Mouse (Mus musculus) C3H10T1/2 (cell line): ENCODE measurements around the gene Matk. TPM values are rescaled to one million over a fixed set of nuclear protein-coding genes. Genes with fewer than 3 reads are reported as not detected.

Source experiments
- polyA plus RNA-seq, 2 experiments: library from polyadenylated mRNA; unstranded; fragments of >200 nt; fragmentation: generic; extraction: Trizol; gene quantifications; one replicate each; pipeline ENCODE4 v1.2.1; 2012; ENCODE audit warnings: missing spikeins in 2 of 2

Matk gene
- 1 to 10 TPM in 1 of 2 experiments, under 1 TPM in 1; 0.69 to 1.9 TPM for polyA plus RNA-seq

GRCm38 (mm10) chr10:81252424-81253419 lies at the start of gene Matk:
Gene Matk (plus strand): TSS chr10:81252935.

GRCm38 (mm10) chr10:81230438-81231332 lies 22.1 kb upstream of the Matk start, which contains the start of gene Atcay:
Gene Atcay (minus strand): TSS chr10:81230833.

GRCm38 (mm10) chr10:81232580-81233225 lies 20.0 kb upstream of the Matk start, which contains the start of gene Zfr2:
Gene Zfr2 (plus strand): TSS chr10:81233155.

GRCm38 (mm10) chr10:81266211-81267105 lies 13.7 kb downstream of the Matk start, which contains the start of the genes Mrpl54 and Apba3:
Gene Mrpl54 (minus strand): TSS chr10:81266934.
Gene Apba3 (plus strand): TSS chr10:81266960.

GRCm38 (mm10) chr10:81291511-81292104 lies 38.9 kb downstream of the Matk start, which contains the start of gene Tjp3:
Gene Tjp3 (minus strand): TSS chr10:81291581.

GRCm38 (mm10) chr10:81292554-81293333 lies 40.0 kb downstream of the Matk start, which contains the start of gene Pip5k1c:
Gene Pip5k1c (plus strand): TSS chr10:81292963.

Other genes with a start within 250 kb of the Matk start
- 10 to 100 TPM in 1 of 2 experiments, 1 to 10 TPM in 1; 1.2 to 11.2 TPM for gene Gng7, start 238.0 kb upstream of the Matk start, polyA plus RNA-seq
- gene Diras1, start 227.3 kb upstream of the Matk start, polyA plus RNA-seq, result under 1 TPM; 0.06 to 0.14 TPM
- gene Slc39a3, start 215.5 kb upstream of the Matk start, polyA plus RNA-seq, result 10 to 100 TPM; 12.6 to 36.2 TPM
- gene Sgta, start 192.8 kb upstream of the Matk start, polyA plus RNA-seq, result 100 to 1,000 TPM; 167 to 227 TPM
- 100 to 1,000 TPM in 1 of 2 experiments, 10 to 100 TPM in 1; 46.9 to 101 TPM for gene Thop1, start 182.9 kb upstream of the Matk start, polyA plus RNA-seq
- gene Creb3l3, start 154.1 kb upstream of the Matk start, polyA plus RNA-seq, result under 1 TPM; 0.02 to 0.45 TPM
- 100 to 1,000 TPM; 207 to 359 TPM for gene Map2k2, start 147.0 kb upstream of the Matk start, polyA plus RNA-seq
- 10 to 100 TPM in 1 of 2 experiments, 1 to 10 TPM in 1; 6.5 to 24.7 TPM for gene Zbtb7a, start 117.7 kb upstream of the Matk start, polyA plus RNA-seq
- gene Pias4, start 85.0 kb upstream of the Matk start, polyA plus RNA-seq, result 10 to 100 TPM; 36.0 to 48.5 TPM
- gene Eef2, start 76.3 kb upstream of the Matk start, polyA plus RNA-seq, result 1,000 to 10,000 TPM; 3,430 to 4,023 TPM
- gene Dapk3, start 69.9 kb upstream of the Matk start, polyA plus RNA-seq, result 100 to 1,000 TPM in 1 of 2 experiments, 10 to 100 TPM in 1; 98.3 to 105 TPM
- gene 4930442H23Rik, start 69.1 kb upstream of the Matk start, polyA plus RNA-seq, result under 1 TPM; 0.11 to 0.15 TPM
- gene Nmrk2, start 50.9 kb upstream of the Matk start, polyA plus RNA-seq, result under 1 TPM in 1 of 2 experiments, not detected in 1; 0.02 TPM
- under 1 TPM in 1 of 2 experiments, not detected in 1; 0.01 TPM for gene Atcay, start 22.1 kb upstream of the Matk start, polyA plus RNA-seq
- gene Zfr2, start 19.8 kb upstream of the Matk start, polyA plus RNA-seq, result 10 to 100 TPM in 1 of 2 experiments, under 1 TPM in 1; 0.32 to 18.3 TPM
- 100 to 1,000 TPM; 242 to 665 TPM for gene Mrpl54, start 14.0 kb downstream of the Matk start, polyA plus RNA-seq
- 100 to 1,000 TPM; 128 to 134 TPM for gene Apba3, start 14.0 kb downstream of the Matk start, polyA plus RNA-seq
- under 1 TPM in 1 of 2 experiments, not detected in 1; 0.02 TPM for gene Tjp3, start 38.6 kb downstream of the Matk start, polyA plus RNA-seq
- 10 to 100 TPM; 23.9 to 61.5 TPM for gene Pip5k1c, start 40.0 kb downstream of the Matk start, polyA plus RNA-seq
- gene Cactin, start 68.2 kb downstream of the Matk start, polyA plus RNA-seq, result 10 to 100 TPM; 27.2 to 37.4 TPM
- gene Tbxa2r, start 75.8 kb downstream of the Matk start, polyA plus RNA-seq, result 1 to 10 TPM in 1 of 2 experiments, under 1 TPM in 1; 0.02 to 2.0 TPM
- gene Gipc3, start 90.3 kb downstream of the Matk start, polyA plus RNA-seq, result 1 to 10 TPM in 1 of 2 experiments, under 1 TPM in 1; 0.42 to 1.2 TPM
- 100 to 1,000 TPM; 102 to 104 TPM for gene Hmg20b, start 97.5 kb downstream of the Matk start, polyA plus RNA-seq
- gene Mfsd12, start 104.6 kb downstream of the Matk start, polyA plus RNA-seq, result 10 to 100 TPM in 1 of 2 experiments, 1 to 10 TPM in 1; 4.0 to 13.8 TPM
- 1 to 10 TPM in 1 of 2 experiments, under 1 TPM in 1; 0.27 to 2.1 TPM for gene 4930404N11Rik, start 112.9 kb downstream of the Matk start, polyA plus RNA-seq
- gene Fzr1, start 125.6 kb downstream of the Matk start, polyA plus RNA-seq, result 10 to 100 TPM; 57.6 to 80.9 TPM
- 100 to 1,000 TPM in 1 of 2 experiments, 10 to 100 TPM in 1; 82.6 to 184 TPM for gene Dohh, start 131.5 kb downstream of the Matk start, polyA plus RNA-seq
- 1 to 10 TPM in 1 of 2 experiments, under 1 TPM in 1; 0.55 to 3.2 TPM for gene Gm48551, start 131.5 kb downstream of the Matk start, polyA plus RNA-seq
- gene Gm48552, start 136.1 kb downstream of the Matk start, polyA plus RNA-seq, result 1 to 10 TPM in 1 of 2 experiments, not detected in 1; 1.8 TPM
- 1 to 10 TPM in 1 of 2 experiments, under 1 TPM in 1; 0.94 to 1.3 TPM for gene Smim24, start 140.1 kb downstream of the Matk start, polyA plus RNA-seq
- gene Nfic, start 202.7 kb downstream of the Matk start, polyA plus RNA-seq, result 100 to 1,000 TPM; 130 to 180 TPM
- gene Celf5, start 229.8 kb downstream of the Matk start, polyA plus RNA-seq, result 1 to 10 TPM; 1.9 to 5.7 TPM
- gene Ncln, start 243.5 kb downstream of the Matk start, polyA plus RNA-seq, result 100 to 1,000 TPM; 108 to 149 TPM
- gene S1pr4, start 247.2 kb downstream of the Matk start, polyA plus RNA-seq, result under 1 TPM in 1 of 2 experiments, not detected in 1; 0.02 TPM